Comparison of ENCODE assay signal across 22 mouse cellular contexts in genomic region chr6:50507466-50507865, GRCm38 (mm10). TPM values are rescaled to one million over a fixed set of nuclear protein-coding genes. Genes with fewer than 3 reads are reported as not detected.
A peak's percentile ranks its signal among the peaks of the same experiment; 100 is the strongest.
DNase-seq lines count a peak whose midpoint lies in the region; ATAC-seq and TF ChIP-seq lines count a peak whose summit lies in the region.
"Had no signal": no experiment of that assay in that cellular context is flagged by ENCODE, and none has a peak within 500 bp of the region (broad histone marks: within the 10 kb centered on the region; RNA-seq: fewer than 3 reads in every experiment).

No protein-coding gene starts in this region.

- no peak for DNase-seq in layer of hippocampus, adult 2 months (ENCODE audit: low spot score in 2 of 2)
- DNase-seq in gastrocnemius, postnatal 4 days (ENCODE audit: low spot score in 2 of 2), result no peak
- DNase-seq in midbrain, embryonic 11.5 days (ENCODE audit: low spot score, missing footprints), result no peak
- DNase-seq: adrenal gland, postnatal 14 days; cerebellum, adult 18-20 months; cerebellum, postnatal 10 days; embryo, embryonic 11 days; gastrocnemius, postnatal 36 days had no signal

- H3K4me1 ChIP-seq in intestine, postnatal 0 days (replicated peaks; ENCODE audit: control insufficient read depth, insufficient read depth, low read length), result no peaks in the 10 kb centered on the region
- H3K4me1 ChIP-seq in intestine, embryonic 15.5 days (replicated peaks), result no peaks in the 10 kb centered on the region
- H3K4me1 ChIP-seq in midbrain, embryonic 11.5 days (ENCODE audit: control insufficient read depth, insufficient read depth, low read length), result no peaks in the 10 kb centered on the region
- H3K4me1 ChIP-seq: embryonic facial prominence, embryonic 15.5 days; forebrain, embryonic 10.5 days; heart, embryonic 12.5 days had no signal

- H3K27me3 ChIP-seq in intestine, postnatal 0 days (replicated peaks; ENCODE audit: control insufficient read depth, insufficient read depth, low read length), result no peaks in the 10 kb centered on the region
- H3K27me3 ChIP-seq in intestine, embryonic 15.5 days (replicated peaks), result no peaks in the 10 kb centered on the region
- no peaks in the 10 kb centered on the region for H3K27me3 ChIP-seq in midbrain, embryonic 11.5 days (ENCODE audit: control insufficient read depth, insufficient read depth, low read length)
- H3K27me3 ChIP-seq: embryonic facial prominence, embryonic 15.5 days; heart, embryonic 12.5 days; hindbrain, embryonic 15.5 days; Patski had no signal

- 73% methylated on average over 4 of the region's 4 CpGs for WGBS in intestine, postnatal 0 days
- WGBS in intestine, embryonic 15.5 days, result 77% methylated on average over 4 of the region's 4 CpGs
- WGBS in midbrain, embryonic 11.5 days, result 78% methylated on average over 4 of the region's 4 CpGs

- H3K9me3 ChIP-seq in intestine, postnatal 0 days (ENCODE audit: control insufficient read depth), result no peaks in the 10 kb centered on the region
- H3K9me3 ChIP-seq in intestine, embryonic 15.5 days, result no peaks in the 10 kb centered on the region
- no peaks in the 10 kb centered on the region for H3K9me3 ChIP-seq in midbrain, embryonic 11.5 days (ENCODE audit: control insufficient read depth, low read length)
- H3K9me3 ChIP-seq: embryonic facial prominence, embryonic 15.5 days; forebrain, embryonic 10.5 days; heart, embryonic 12.5 days; hindbrain, embryonic 15.5 days had no signal

- H3K36me3 ChIP-seq in intestine, postnatal 0 days (ENCODE audit: control insufficient read depth, insufficient read depth), result no peaks in the 10 kb centered on the region
- H3K36me3 ChIP-seq in intestine, embryonic 15.5 days, result no peaks in the 10 kb centered on the region
- H3K36me3 ChIP-seq in midbrain, embryonic 11.5 days (ENCODE audit: control insufficient read depth, insufficient read depth, low read length), result no peaks in the 10 kb centered on the region
- H3K36me3 ChIP-seq: embryonic facial prominence, embryonic 15.5 days; forebrain, embryonic 10.5 days; heart, embryonic 12.5 days; hindbrain, embryonic 15.5 days had no signal

- TF ChIP-seq CTCF in intestine, postnatal 0 days (IDR thresholded peaks at IDR 0.05; ENCODE audit: low read depth), result peak; percentile 25; the same call in 1 of the 2 replicates
- TF ChIP-seq CTCF in layer of hippocampus, adult 2 months (conservative IDR thresholded peaks at IDR 0.05), result no peak

- H3K4me2 ChIP-seq in intestine, postnatal 0 days (replicated peaks; ENCODE audit: low read depth), result no peak overlapping the region
- no peak overlapping the region for H3K4me2 ChIP-seq in intestine, embryonic 15.5 days (replicated peaks)
- H3K4me2 ChIP-seq in midbrain, embryonic 11.5 days, result no peak overlapping the region
- H3K4me2 ChIP-seq: embryonic facial prominence, embryonic 15.5 days; heart, embryonic 12.5 days; hindbrain, embryonic 15.5 days had no signal

- ATAC-seq in intestine, postnatal 0 days, result no peak
- ATAC-seq in intestine, embryonic 15.5 days, result no peak
- ATAC-seq in common myeloid progenitor, adult 5-6 weeks (replicated peaks; ENCODE audit: low read depth, poor library complexity, severe bottlenecking), result peak; percentile 58; the same call in 1 of the 2 replicates
- peak; percentile 58 for ATAC-seq in megakaryocyte progenitor cell, adult 5-6 weeks (replicated peaks; ENCODE audit: poor library complexity)
- no peak for ATAC-seq in midbrain, embryonic 11.5 days (ENCODE audit: low FRiP score)
- ATAC-seq: activated CD4-positive, CD25-positive, alpha-beta regulatory T cell, adult 4 months; forebrain, embryonic 14.5 days; inflammation-experienced regulatory T-cells, adult 6 months; Patski had no signal

- H3K4me3 ChIP-seq in intestine, postnatal 0 days (ENCODE audit: low read depth, low read length), result no peak overlapping the region
- no peak overlapping the region for H3K4me3 ChIP-seq in intestine, embryonic 15.5 days (replicated peaks)
- no peak overlapping the region for H3K4me3 ChIP-seq in layer of hippocampus, adult 2 months
- no peak overlapping the region for H3K4me3 ChIP-seq in midbrain, embryonic 11.5 days (ENCODE audit: low read depth, low read length)
- H3K4me3 ChIP-seq: embryonic facial prominence, embryonic 15.5 days; erythroblast, embryonic 14.5 days; forebrain, embryonic 10.5 days; heart, embryonic 12.5 days; hindbrain, embryonic 15.5 days had no signal

- no peak overlapping the region for H3K9ac ChIP-seq in intestine, postnatal 0 days (ENCODE audit: low read depth, low read length)
- no peak overlapping the region for H3K9ac ChIP-seq in intestine, embryonic 15.5 days
- no peak overlapping the region for H3K9ac ChIP-seq in midbrain, embryonic 11.5 days (ENCODE audit: low read length)
- H3K9ac ChIP-seq: embryonic facial prominence, embryonic 15.5 days; heart, embryonic 12.5 days; hindbrain, embryonic 15.5 days had no signal

- no peak overlapping the region for H3K27ac ChIP-seq in intestine, postnatal 0 days (ENCODE audit: low read depth, low read length)
- no peak overlapping the region for H3K27ac ChIP-seq in intestine, embryonic 15.5 days
- no peak overlapping the region for H3K27ac ChIP-seq in layer of hippocampus, adult 2 months
- H3K27ac ChIP-seq in midbrain, embryonic 11.5 days (ENCODE audit: low read depth, low read length), result no peak overlapping the region
- H3K27ac ChIP-seq: embryonic facial prominence, embryonic 15.5 days; forebrain, embryonic 10.5 days; hindbrain, embryonic 15.5 days had no signal

RNA-seq across cellular contexts. Expression of gene Osbpl3, which starts 51.5 kb away (rescaled TPM):
- polyA plus RNA-seq in intestine, postnatal 0 days (2015; fragmentation: Nextera tagmentation; extraction: Ambion mirVana), result 12.5 and 13.6 TPM in 2 replicates
- 7.4 TPM in 2 replicates for polyA plus RNA-seq in intestine, embryonic 15.5 days (2015; fragmentation: Nextera tagmentation; extraction: Ambion mirVana)
- total RNA-seq in common myeloid progenitor, adult 5-6 weeks (2017), result 13.1 and 15.4 TPM in 2 replicates
- total RNA-seq in megakaryocyte progenitor cell, adult 5-6 weeks (2015), result 6.4 and 6.9 TPM in 2 replicates
- 10.3 and 11.6 TPM in 2 replicates for total RNA-seq in megakaryocyte progenitor cell, adult 5-6 weeks (2017)
- 10 to 100 TPM; 15.7 to 16.1 TPM for total RNA-seq in layer of hippocampus, adult 2 months (2021)
- 10 to 100 TPM in 1 of 2 experiments, 1 to 10 TPM in 1; 8.7 to 12.3 TPM for total RNA-seq in gastrocnemius, postnatal 4 days (2021)
- polyA plus RNA-seq in midbrain, embryonic 11.5 days (2014; fragmentation: Nextera tagmentation; extraction: Ambion mirVana), result 6.7 and 7.3 TPM in 2 replicates
- polyA plus RNA-seq: erythroblast, embryonic 14.5 days; G1E had no signal

RNA-seq across cellular contexts. Expression of gene Cycs, which starts 58.9 kb away (rescaled TPM):
- polyA plus RNA-seq in intestine, postnatal 0 days (2015; fragmentation: Nextera tagmentation; extraction: Ambion mirVana), result 132 and 157 TPM in 2 replicates
- 88.6 and 94.9 TPM in 2 replicates for polyA plus RNA-seq in intestine, embryonic 15.5 days (2015; fragmentation: Nextera tagmentation; extraction: Ambion mirVana)
- total RNA-seq in common myeloid progenitor, adult 5-6 weeks (2017), result 127 TPM in 2 replicates
- 111 and 140 TPM in 2 replicates for total RNA-seq in megakaryocyte progenitor cell, adult 5-6 weeks (2015)
- total RNA-seq in megakaryocyte progenitor cell, adult 5-6 weeks (2017), result 135 and 142 TPM in 2 replicates
- 10 to 100 TPM; 44.7 to 46.1 TPM for total RNA-seq in layer of hippocampus, adult 2 months (2021)
- total RNA-seq in gastrocnemius, postnatal 4 days (2021), result 10 to 100 TPM; 43.5 to 51.8 TPM
- polyA plus RNA-seq in midbrain, embryonic 11.5 days (2014; fragmentation: Nextera tagmentation; extraction: Ambion mirVana), result 76.5 and 80.5 TPM in 2 replicates

Comparison
In these comparisons a context has a peak if more than half of its experiments do, and no peak if none do; other contexts are left out.
1. ATAC-seq: peak in common myeloid progenitor, adult 5-6 weeks (single experiment) and megakaryocyte progenitor cell, adult 5-6 weeks (single experiment); none in intestine, postnatal 0 days (single experiment), intestine, embryonic 15.5 days (single experiment) and midbrain, embryonic 11.5 days (single experiment).